Mouse (Mus musculus) MEL (cell line): Measurements from ENCODE around the gene Grik5. TPM values are rescaled to one million over a fixed set of nuclear protein-coding genes. Genes with fewer than 3 reads are reported as not detected.

Experiments
- DNase-seq: peaks from one replicate; pipeline ENCODE4 v3.0.0; 2011; ENCODE audit warnings: low read depth, low spot score
- H3K27ac ChIP-seq: 2 replicates; pipeline ENCODE4 v1.5.1; 2012; ENCODE audit warnings: low read depth, mild to moderate bottlenecking, control low read depth, low read length, moderate library complexity; ENCODE audit not compliant: control insufficient read depth
- H3K27me3 ChIP-seq, 2 experiments: fragments of 150-350 bp in 1 of 2; sonication (generic) in 1 of 2; 2 replicates each; pipeline ENCODE4 v1.6.1; 2012; ENCODE audit warnings: low read length in 2 of 2, mild to moderate bottlenecking in 2 of 2, improper control_type of control experiment in 1 of 2, moderate library complexity in 1 of 2; ENCODE audit not compliant: insufficient read depth in 2 of 2, control insufficient read depth in 1 of 2
- H3K36me3 ChIP-seq, 2 experiments: 2 replicates each; pipeline ENCODE4 v1.6.1; 2012 to 2014; ENCODE audit warnings: low read length in 2 of 2, improper control_type of control experiment in 1 of 2, inconsistent platforms in 1 of 2, mild to moderate bottlenecking in 1 of 2; ENCODE audit not compliant: insufficient read depth in 2 of 2, control insufficient read depth in 1 of 2
- H3K4me1 ChIP-seq, 2 experiments: fragments of 150-350 bp in 1 of 2; sonication (generic) in 1 of 2; 2 replicates each; pipeline ENCODE4 v1.6.1; 2012; ENCODE audit warnings: low read length in 2 of 2, improper control_type of control experiment in 1 of 2, mild to moderate bottlenecking in 1 of 2; ENCODE audit not compliant: insufficient read depth in 2 of 2, control insufficient read depth in 1 of 2
- H3K4me3 ChIP-seq, 2 experiments: fragments of 150-350 bp in 1 of 2; sonication (generic) in 1 of 2; 2 replicates each; pipeline ENCODE4 v1.5.1; 2012; ENCODE audit warnings: low read depth in 2 of 2, low read length in 2 of 2, mild to moderate bottlenecking in 2 of 2, moderate library complexity in 2 of 2, control low read depth in 1 of 2, improper control_type of control experiment in 1 of 2; ENCODE audit not compliant: control insufficient read depth in 1 of 2, insufficient read depth in 1 of 2
- H3K79me2 ChIP-seq: 2 replicates; pipeline ENCODE4 v1.6.1; 2012; ENCODE audit warnings: mild to moderate bottlenecking, low read length, moderate library complexity; ENCODE audit not compliant: control insufficient read depth, poor library complexity, insufficient read depth
- H3K9ac ChIP-seq: 2 replicates; pipeline ENCODE4 v1.6.1; 2012; ENCODE audit warnings: low read depth, mild to moderate bottlenecking, control low read depth, low read length, moderate library complexity; ENCODE audit not compliant: control insufficient read depth, poor library complexity, severe bottlenecking
- H3K9me3 ChIP-seq: fragments of 150-350 bp; sonication (generic); replicated peaks from 2 replicates; pipeline ENCODE4 v1.6.1; 2012; ENCODE audit warnings: mild to moderate bottlenecking, low read length, improper control_type of control experiment, moderate library complexity; ENCODE audit not compliant: insufficient read depth
- BHLHE40 ChIP-seq: IDR thresholded peaks from 2 replicates; pipeline ENCODE4 v1.6.1; 2012; ENCODE audit warnings: low read depth, mild to moderate bottlenecking, inconsistent platforms, low read length, improper control_type of control experiment, borderline replicate concordance
- CTCF ChIP-seq, 3 experiments: IDR thresholded peaks in 2 of 3; conservative IDR thresholded peaks in 1 of 3; 2 replicates each; pipeline ENCODE4 v1.5.1; 2011 to 2012; ENCODE audit warnings: low read length in 3 of 3, low read depth in 2 of 3, mild to moderate bottlenecking in 2 of 3, improper control_type of control experiment in 1 of 3, inconsistent platforms in 1 of 3, mixed read lengths in 1 of 3, moderate library complexity in 1 of 3; ENCODE audit not compliant: control insufficient read depth in 1 of 3, insufficient read depth in 1 of 3, poor library complexity in 1 of 3, severe bottlenecking in 1 of 3
- MXI1 ChIP-seq: IDR thresholded peaks from 2 replicates; pipeline ENCODE4 v1.6.1; 2011; ENCODE audit warnings: mild to moderate bottlenecking, low read depth, low read length, improper control_type of control experiment
- MYB ChIP-seq: IDR thresholded peaks from 2 replicates; pipeline ENCODE4 v1.6.1; 2011; ENCODE audit warnings: mild to moderate bottlenecking, low read depth, low read length, improper control_type of control experiment
- POLR2A ChIP-seq, 2 experiments: IDR thresholded peaks; 2 replicates each; pipeline ENCODE4 v1.6.1; 2011 to 2012; ENCODE audit warnings: low read length in 2 of 2, mild to moderate bottlenecking in 2 of 2, control low read depth in 1 of 2, improper control_type of control experiment in 1 of 2, low read depth in 1 of 2, moderate library complexity in 1 of 2; ENCODE audit not compliant: control insufficient read depth in 1 of 2, insufficient read depth in 1 of 2, poor library complexity in 1 of 2
- RAD21 ChIP-seq: IDR thresholded peaks from 2 replicates; pipeline ENCODE4 v1.6.1; 2011; ENCODE audit warnings: mild to moderate bottlenecking, low read depth, low read length, improper control_type of control experiment
- SIN3A ChIP-seq: IDR thresholded peaks from 2 replicates; pipeline ENCODE4 v1.6.1; 2012; ENCODE audit warnings: low read length, improper control_type of control experiment, inconsistent platforms
- SMC3 ChIP-seq: IDR thresholded peaks from 2 replicates; pipeline ENCODE4 v1.6.1; 2011; ENCODE audit warnings: low read depth, low read length, improper control_type of control experiment
- TBP ChIP-seq: IDR thresholded peaks from 2 replicates; pipeline ENCODE4 v1.8.0; 2011; ENCODE audit warnings: low read depth, low read length, improper control_type of control experiment
- USF1 ChIP-seq: IDR thresholded peaks from 2 replicates; pipeline ENCODE4 v1.6.1; 2014; ENCODE audit warnings: low read depth, mild to moderate bottlenecking, inconsistent platforms, low read length, improper control_type of control experiment, moderate library complexity
- ZNF384 ChIP-seq: IDR thresholded peaks from 2 replicates; pipeline ENCODE4 v1.6.1; 2012; ENCODE audit warnings: low read depth, mild to moderate bottlenecking, inconsistent platforms, low read length, improper control_type of control experiment
- polyA plus RNA-seq, 2 experiments: library from polyadenylated mRNA; stranded (reverse) in 1 of 2; unstranded in 1 of 2; fragments of >175 nt in 1 of 2; fragments of >200 nt in 1 of 2; gene quantifications; 2 replicates each; pipeline versions ENCODE4 v1.2.1 to v1.2.4; 2012; ENCODE audit warnings: low replicate concordance in 2 of 2, low read depth in 1 of 2; ENCODE audit not compliant: insufficient read length in 2 of 2, insufficient read depth in 1 of 2, missing spikeins in 1 of 2
- total RNA-seq: library from RNA; depleted of rRNA; stranded (reverse); fragments of 300-350 nt; gene quantifications from 2 replicates; pipeline ENCODE4 v1.2.3, GENCODE M21; 2012

Grik5 gene
- total and polyA plus RNA-seq, 3 experiments, result 3.5 to 22.0 TPM; not detected in 1

DNA sequence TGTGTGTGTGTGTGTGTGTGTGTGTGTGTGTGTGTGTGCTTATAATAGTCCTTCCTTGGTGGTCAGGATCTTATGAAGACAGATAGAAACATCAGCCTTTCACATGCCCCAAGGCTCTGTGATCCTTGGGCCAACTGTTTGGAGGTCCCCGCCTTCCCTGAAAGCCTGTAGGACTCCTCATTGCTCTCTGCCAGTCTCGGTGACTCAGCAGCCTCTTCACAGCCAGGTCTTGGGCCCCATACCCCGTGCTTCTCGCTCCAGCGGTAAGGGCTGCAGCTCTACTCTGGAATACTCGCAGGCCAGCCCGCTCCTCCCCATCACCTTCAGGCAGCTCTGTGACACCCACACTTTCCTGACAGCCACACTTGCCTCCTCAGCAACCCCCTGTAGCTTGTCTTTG is 45.7 kb downstream of the Grik5 start:
- no peaks in the 10 kb centered on the region for H3K36me3 ChIP-seq

DNA sequence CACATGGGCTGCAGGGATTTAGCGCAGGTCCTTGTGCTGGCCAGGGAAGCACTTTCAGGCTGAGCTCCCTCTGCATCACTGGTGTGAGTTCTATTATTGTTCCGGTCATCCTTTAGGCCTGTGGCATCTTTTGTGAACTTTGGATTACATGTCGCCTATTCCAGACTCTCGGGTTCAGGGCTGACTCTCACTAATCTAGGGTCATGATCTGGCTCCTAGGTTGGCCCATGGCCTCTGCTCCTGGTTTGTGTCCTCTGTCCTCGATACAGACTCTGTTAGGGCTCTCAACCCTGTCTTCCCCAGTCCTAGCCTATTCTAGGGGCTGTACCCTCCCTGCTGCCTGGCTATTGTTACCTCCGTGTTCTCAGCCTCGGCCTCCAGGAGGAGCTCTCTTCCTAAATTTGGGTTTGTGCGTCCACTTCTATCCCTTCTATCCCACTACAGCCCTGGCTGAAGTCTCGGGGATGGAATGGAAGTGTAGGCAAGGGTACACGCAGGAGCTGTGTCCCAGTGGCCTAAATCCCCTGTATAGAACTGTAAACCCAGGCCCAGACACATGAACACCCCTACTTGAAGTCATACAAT is 46.2 kb downstream of the Grik5 start:
- TF ChIP-seq TBP, result no peak
- peak in 2 of 3 experiments; percentile 46; a peak in 5 of 6 replicates for TF ChIP-seq CTCF (IDR thresholded peaks at IDR 0.05 in 2 of 3, conservative IDR thresholded peaks at IDR 0.05 in 1 of 3; ENCODE audit: control insufficient read depth in 1 of 3, insufficient read depth in 1 of 3, low read depth in 2 of 3, low read length in 3 of 3, poor library complexity in 1 of 3, severe bottlenecking in 1 of 3)
- peak; percentile 27 for TF ChIP-seq RAD21
- 0 out of 2 replicates have a peak, but pooled peaks have one; percentile 20 for TF ChIP-seq SMC3
- TF ChIP-seq BHLHE40, result no peak
- no peak for TF ChIP-seq MXI1
- peak; percentile 37 for DNase-seq
- H3K9me3 ChIP-seq, result no peaks in the 10 kb centered on the region
- no peaks in the 10 kb centered on the region for H3K4me1 ChIP-seq
- no peak overlapping the region for H3K4me3 ChIP-seq
- H3K9ac ChIP-seq, result no peak overlapping the region
- no peaks in the 10 kb centered on the region for H3K79me2 ChIP-seq
- H3K36me3 ChIP-seq, result no peaks in the 10 kb centered on the region
- no peaks in the 10 kb centered on the region for H3K27me3 ChIP-seq
- H3K27ac ChIP-seq, result no peak overlapping the region

More for the DNA sequence above, 45.7 kb downstream of the Grik5 start:
- H3K9me3 ChIP-seq, result no peaks in the 10 kb centered on the region
- H3K27me3 ChIP-seq, result no peaks in the 10 kb centered on the region
- no peaks in the 10 kb centered on the region for H3K79me2 ChIP-seq
- H3K27ac ChIP-seq, result no peak overlapping the region
- H3K4me1 ChIP-seq, result no peaks in the 10 kb centered on the region
- H3K4me3 ChIP-seq, result no peak overlapping the region
- DNase-seq, result peak; percentile 42
- H3K9ac ChIP-seq, result no peak overlapping the region
- TF ChIP-seq USF1 (no peak), SIN3A (no peak), ZNF384 (no peak), BHLHE40 (no peak)
- TF ChIP-seq, all 39 proteins: peak for 0

DNA sequence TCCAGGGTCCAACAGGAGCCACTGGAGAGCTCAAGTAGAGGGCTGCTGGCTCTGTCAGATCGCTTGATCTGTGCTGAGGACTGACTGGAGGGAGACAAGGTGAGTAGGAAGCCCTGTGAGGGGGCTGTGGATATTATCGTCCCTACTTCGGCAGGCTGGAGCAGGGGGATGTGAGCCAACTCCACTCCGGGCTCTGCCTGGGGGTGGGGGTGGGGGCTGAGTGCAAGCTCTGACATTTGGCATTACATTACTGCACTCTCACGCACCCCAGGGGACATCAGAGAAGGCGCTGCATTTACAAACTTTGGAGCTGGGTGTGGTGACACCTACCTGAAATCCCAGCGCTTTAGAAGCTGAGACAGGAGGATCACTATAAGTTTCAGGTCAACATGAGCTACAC is 60.6 kb downstream of the Grik5 start:
- H3K9me3 ChIP-seq, result no peaks in the 10 kb centered on the region
- no peaks in the 10 kb centered on the region for H3K36me3 ChIP-seq
- no peaks in the 10 kb centered on the region for H3K27me3 ChIP-seq
- H3K9ac ChIP-seq, result no peak overlapping the region
- H3K79me2 ChIP-seq, result no peaks in the 10 kb centered on the region
- DNase-seq, result no peak
- no peak overlapping the region for H3K4me3 ChIP-seq
- H3K27ac ChIP-seq, result no peak overlapping the region
- TF ChIP-seq RAD21 (no peak), POLR2A (IDR thresholded peaks at IDR 0.05; ENCODE audit: control insufficient read depth in 1 of 2, insufficient read depth in 1 of 2, low read depth in 1 of 2, low read length in 2 of 2, poor library complexity in 1 of 2) (no peak), BHLHE40 (no peak), MYB (no peak)
- TF ChIP-seq, all 39 proteins: peak for 0
- no peaks in the 10 kb centered on the region for H3K4me1 ChIP-seq
